Mouse (Mus musculus): ENCODE results near the gene Olfr132.

- TF ChIP-seq POLR2A (IDR thresholded peaks at IDR 0.05; ENCODE audit: insufficient read depth, low read length) (no peak), CTCF (IDR thresholded peaks at IDR 0.05; ENCODE audit: low read depth, low read length) (no peak), EP300 (IDR thresholded peaks at IDR 0.05; ENCODE audit: insufficient read depth, low read depth, low read length) (no peak)
Measured at GRCm38 (mm10) chr17:38171088-38171487, 36.8 kb upstream of the Olfr132 start, which contains the start of gene Olfr134.
